Mouse (Mus musculus) regulatory T cell (primary cell): ENCODE results near the gene Chpf.

Experiments used
- in situ Hi-C: fragments of 300-600 bp; cut with MboI, MseI; formaldehyde crosslinking; loops from one replicate; pipeline ENCODE4 v1.15.1; 2025; ENCODE audit warnings: high pct_unique_total_duplicates

Gene Chpf

DNA sequence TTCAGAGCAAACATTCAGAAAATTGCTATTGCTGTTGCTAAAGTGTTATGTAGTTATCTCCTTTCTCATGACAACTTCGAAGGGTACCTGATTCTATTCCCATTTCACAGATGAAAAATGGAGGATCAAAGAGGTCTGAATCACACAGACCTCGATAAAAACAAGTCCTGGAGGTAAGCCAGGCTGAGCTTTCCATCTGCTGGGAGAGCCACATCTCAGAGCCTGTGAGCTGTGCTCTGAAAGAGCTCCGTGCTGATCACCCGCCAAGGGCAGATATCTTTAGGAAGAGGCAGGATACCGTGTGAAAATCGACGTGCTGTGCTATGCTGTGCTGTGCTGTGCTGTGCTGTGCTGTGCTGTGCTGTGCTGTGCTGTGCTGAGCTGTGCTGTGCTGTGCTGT is 18.8 kb downstream of the Chpf start:
- in situ Hi-C loops, result loop anchor here (10.0 kb wide), 1 partner anchor 405 kb away; no protein-coding TSS in a partner anchor

DNA sequence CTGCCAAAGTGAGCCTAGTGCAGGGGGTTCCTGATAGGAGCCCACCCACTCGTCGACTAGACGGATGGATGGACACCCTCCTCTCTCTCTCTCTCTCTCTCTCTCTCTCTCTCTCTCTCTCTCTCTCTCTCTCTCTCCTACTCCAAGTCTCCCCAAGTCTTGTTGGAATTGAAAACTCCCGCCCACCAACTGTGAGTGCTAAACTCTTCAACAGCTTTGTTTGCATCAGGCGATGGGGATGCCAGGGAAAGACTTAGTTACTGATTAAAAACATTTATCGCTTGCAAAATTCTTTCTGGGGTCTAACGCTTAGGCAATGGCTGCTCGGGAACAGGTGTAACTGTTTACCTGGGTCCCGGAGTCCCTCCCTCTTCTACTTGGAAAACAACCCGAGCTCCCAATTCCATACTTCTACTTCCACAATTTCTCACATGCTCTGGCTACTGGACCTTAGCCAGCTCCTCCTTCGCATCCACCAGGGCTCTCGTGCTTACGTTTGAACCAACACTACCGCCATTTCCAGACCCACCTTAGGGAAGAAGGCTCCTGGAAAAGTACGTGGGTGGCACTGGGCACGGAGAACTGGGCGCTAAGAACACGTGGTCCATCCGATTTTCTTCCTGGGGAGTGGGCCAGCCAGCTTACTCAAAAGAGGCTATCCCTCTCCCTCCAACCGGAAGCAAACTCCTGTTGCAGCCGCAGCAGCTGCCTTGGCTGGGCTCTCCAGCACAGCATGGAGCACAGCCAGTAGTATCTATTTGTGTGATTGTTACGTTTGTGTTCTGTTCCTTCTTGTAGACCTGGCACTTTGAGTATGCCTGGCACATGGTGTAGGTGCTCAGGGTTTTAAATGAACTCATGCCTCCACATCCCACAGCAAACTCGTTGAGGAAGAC is 20.1 kb downstream of the Chpf start:
- in situ Hi-C loops, result no loop called here

DNA sequence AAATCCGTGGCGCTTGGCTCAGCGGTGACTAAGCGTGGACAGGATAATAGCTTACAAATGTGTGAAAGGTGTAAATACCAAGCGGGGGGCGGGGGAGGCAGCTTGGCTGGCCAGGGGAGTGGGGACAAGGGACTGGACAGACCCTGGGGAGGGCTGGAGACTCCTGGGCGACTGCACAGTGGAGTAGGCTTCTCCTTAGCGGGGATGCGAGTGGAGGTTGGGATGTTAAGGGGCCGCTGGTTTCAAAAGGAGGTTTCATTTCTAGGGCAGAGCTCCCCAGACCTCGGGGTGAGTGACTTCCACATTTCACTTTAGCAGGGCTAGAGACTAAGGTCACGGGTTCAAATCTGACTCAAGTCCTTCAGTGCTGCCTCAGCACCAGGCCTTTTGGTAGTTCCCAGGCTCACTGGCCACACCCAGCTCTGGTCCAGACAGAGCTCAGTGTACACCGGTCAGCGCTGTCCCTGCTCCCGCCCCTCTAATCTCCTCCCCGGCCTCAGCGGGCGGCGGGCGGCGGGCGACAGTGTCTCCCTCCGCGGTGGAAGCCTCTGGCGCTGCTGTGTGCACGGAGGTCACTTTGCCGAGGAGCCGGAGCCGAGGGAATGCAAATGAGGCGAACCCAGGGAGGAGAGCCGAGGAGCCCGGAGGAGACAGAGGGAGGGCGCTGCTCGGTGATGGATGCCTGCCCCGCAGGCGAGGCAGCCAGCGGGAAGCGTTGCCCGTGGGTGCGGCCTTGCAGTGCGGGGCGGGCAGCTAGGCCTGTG is 20.9 kb downstream of the Chpf start:
- in situ Hi-C loops, result no loop called here

DNA sequence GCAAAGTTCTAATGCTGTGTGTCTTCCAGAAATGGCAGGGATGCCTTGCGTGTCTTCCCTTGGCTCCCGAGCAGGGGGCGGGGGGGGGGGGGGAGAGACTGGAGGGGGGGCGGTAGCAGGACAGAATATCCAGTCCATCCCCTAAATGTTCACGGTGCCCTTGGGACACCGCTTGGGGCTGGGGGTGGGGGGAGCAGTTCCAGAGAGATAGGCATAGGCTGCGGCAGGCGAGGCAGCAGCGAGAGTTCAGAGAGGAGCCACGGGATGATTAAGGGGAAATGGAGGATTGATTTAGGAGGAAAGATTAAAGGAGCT is 21.4 kb downstream of the Chpf start:
- in situ Hi-C loops, result no loop called here

DNA sequence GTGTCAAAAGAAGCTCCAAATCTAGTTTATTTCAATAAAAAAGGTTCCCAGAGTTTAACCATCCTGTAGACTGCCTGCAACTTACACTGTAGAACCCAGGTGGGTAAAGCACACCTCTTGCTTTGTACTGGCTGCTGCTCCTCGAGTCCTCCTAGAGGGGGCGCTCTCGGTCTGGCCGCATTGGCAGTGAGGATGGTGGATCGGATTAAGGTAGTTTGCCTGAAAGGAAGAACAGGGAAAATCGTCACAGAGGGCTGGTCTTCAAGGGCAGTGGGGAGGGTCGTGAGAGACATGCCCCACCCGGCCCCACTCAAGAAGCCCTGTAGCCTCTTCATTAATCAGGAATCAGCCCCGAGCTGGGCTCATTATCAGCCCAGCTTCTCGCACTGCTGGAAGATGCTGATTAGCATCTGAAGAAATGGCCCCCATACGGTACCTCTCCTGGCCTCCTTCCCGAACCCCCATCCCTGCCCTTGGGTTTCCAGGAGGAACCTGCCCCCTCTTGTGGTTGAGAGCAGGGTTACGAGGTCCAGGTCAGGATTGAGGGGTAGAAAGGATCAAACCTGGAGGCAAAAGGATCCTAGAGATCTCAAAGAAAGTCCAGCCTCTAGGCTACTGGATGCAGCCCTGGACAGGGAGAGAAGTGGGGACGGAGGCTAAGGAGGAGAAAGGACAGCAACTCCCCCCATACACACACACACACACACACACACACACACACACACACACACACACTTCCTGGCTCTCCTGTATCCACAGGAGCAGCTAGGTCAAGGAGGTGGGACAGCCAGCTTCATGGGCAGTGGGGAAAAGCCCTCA is 22.2 kb downstream of the Chpf start:
- in situ Hi-C loops, result no loop called here

DNA sequence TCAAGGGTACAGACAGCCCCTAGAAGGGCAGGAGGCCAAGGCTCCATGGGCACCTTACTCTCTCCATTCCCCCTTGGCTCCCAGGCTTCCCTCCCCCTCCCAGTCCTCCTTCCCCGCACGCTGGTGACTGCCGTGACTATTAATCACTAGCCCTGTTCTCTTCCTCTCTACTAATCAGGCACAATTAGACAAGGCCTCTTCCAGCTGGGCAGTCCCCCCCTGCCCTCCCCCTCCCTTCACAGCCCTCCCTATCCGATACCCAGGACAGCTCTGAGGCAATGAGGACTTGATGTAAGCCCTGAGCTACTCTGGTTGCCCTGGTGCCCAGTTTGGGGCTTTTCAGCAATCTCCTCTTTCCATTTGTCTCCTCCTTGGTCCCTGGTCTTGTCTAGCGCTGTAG is 23.2 kb downstream of the Chpf start:
- in situ Hi-C loops, result no loop called here

DNA sequence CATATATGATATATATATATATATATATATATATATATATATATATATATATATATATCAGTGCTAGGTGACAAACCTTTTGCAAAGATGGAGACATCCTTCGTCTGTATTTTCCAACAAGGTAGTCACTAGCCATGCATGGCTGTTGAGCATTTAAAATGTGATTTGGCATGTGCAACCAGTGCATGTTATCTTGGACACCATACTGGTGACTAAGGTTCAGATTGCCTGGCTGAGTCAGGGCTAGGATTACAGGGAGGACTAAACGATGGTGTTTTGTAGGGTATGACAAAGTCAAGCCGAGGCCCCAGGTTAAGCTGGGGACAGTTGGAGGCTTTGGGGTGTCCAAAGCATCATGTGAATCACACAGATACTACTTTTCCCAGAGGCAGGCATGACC is 23.7 kb downstream of the Chpf start:
- in situ Hi-C loops, result no loop called here

DNA sequence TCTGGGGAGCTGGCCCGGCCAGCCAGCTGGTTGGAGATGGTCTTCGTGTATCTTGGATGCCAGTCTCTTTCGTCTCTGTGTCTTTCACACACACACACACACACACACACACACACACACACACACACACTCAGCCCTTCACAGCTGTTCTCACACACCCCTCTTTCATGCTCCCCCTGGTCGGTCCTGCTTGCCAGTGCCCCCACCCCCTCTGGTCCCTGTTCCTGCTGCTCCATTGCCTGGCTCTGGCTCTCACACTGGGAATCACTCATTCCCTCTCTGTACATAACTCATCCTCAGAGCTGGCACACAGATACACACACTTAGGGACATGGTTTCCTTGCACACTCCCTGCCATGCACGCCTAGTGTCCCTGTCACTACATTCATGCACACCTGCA is 27.2 kb downstream of the Chpf start:
- in situ Hi-C loops, result no loop called here

DNA sequence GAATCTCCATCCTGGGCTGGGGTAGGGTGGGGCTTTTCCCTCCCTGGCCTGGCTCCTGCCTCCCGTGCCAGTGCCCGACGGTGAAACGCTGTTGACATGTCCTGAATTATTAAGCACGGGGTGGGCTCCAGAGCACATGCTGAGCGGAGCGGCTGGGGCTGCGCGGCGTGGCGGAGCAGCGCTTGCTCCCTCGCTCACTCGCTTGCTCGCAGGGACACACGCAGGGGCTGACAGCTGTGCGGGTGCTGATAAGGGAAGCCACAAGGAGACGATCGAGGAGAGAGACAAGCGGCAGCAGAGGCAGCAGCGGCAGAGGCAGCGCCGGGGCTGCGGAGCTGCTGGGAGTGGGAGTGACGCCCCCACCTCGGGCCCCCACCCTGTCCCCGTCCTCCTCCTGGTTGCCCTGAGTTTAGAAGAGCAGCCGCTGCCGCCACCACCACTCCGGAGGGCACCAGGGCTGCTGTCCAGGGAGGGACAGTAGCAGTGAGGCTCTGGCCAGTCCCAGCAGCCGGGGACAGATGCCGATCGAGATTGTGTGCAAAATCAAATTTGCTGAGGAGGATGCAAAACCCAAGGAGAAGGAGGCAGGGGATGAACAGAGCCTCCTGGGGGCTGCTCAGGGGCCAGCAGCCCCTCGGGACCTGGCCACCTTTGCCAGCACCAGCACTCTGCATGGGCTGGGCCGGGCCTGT is 28.6 kb downstream of the Chpf start, which contains the start of gene Asic4:
Asic4 (plus strand) TSS at position 123 of the 692 bp plus-strand sequence.
- in situ Hi-C loops, result no loop called here

DNA sequence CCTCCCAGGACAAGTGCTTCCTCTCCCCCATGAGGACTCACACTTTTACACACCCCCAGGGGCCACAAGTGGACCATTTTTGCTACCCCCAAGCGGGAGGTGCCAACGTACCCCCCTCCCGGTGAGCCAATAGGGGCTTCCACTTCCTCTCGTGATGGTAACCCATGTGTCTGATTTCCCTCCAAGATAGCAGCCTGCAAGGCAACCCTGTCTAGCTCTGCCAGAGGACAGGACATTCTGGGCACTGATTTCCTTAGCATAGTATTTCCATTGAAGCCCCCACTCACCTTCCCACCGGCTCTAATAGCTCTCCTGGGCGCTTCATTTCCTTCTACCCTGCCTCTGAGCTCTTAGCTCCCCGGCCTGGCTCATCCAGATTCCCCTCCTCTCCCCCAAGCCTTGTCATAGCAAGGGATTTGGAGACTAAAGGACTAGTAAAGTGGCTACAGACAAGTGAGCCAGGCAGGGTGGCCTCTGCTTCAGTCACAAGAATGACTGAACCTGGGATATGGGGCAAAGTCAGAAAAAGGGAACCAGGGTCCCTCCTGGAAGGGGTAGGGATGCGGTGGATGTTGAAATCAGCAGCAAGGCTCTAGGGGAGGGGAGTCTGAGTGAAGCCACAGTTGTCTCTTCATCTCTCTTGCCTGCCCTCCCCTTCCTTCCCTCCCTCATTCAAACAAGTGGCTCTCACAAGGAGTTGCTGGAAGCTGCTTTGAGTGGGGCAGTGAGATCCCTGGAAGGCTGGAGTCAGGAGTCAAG is 29.6 kb downstream of the Chpf start:
- in situ Hi-C loops, result no loop called here

DNA sequence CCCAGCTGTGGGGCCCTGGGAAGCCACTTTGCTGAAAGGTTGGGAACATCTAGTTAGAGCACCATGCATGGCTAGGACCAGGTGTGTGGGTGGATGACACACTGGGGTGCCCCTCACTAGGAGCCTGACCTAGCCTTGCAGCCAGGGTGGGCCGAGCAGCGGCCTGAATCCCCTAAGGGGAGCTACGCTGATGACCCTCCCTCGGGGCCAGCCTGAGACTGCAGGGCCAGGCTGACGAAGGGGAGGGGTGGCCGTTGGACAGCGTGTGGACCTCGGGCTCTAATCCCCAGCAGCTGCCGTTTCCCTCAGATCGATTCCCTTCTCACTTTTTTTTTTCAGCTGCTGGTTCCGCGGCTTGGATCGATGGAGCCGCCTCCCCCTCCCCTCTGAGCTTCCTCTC is 30.2 kb downstream of the Chpf start:
- in situ Hi-C loops, result no loop called here

DNA sequence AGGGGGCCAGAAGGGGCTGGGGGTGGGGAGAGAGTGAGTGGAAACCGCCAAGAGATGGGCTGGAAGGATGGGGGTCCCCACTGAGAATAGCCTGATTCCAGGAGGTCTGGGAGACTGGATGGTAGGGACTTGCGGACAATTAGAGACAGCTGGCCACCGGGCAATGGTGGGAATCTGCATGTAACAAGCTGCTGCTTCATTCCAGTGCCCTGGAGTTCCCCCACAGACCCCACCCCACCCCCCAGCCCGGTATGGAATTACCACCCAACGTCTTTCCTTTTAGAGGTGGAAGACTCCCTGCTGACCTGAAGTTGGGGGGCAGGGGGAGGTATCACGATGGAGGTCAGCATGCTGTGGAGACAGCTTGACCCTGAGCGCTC is 31.1 kb downstream of the Chpf start:
- in situ Hi-C loops, result no loop called here

DNA sequence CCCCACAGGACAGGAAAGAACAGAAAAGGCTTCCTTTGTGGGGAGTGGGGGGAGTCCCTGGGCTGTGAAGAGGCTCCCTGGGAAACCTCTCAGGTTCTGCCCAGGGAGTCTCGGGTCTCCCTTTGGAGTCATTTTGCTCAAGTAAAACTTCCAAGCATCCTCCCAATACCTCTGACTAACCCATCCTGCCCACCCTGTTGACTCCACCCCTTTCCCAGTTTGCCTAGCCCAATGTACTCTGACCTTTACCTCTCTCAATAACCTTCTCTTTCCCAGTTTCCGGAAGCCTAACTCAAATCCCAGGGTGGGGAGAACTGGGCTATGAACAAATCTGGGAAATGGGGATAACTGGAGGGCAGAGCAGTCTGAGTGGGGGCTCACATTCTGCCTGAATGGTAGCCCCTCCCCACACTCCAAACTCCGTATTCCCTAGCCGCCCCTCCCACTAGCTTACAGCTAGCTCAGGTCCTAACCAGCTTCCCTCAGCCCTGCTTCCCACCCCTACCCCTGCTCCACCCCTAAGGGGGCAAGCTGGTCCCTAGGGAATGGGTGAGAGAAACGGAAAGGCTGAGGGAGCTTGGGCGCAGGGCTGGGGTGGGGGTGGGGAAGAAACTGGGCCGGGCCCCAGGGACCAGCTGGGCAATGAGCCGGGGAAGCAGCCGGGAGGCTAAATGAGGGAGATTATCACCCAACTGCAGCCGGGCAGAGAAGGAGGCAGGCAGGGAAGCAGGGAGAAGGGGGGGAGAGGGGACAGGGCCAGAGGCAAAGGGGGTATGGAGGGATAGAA is 31.6 kb downstream of the Chpf start:
- in situ Hi-C loops, result no loop called here

DNA sequence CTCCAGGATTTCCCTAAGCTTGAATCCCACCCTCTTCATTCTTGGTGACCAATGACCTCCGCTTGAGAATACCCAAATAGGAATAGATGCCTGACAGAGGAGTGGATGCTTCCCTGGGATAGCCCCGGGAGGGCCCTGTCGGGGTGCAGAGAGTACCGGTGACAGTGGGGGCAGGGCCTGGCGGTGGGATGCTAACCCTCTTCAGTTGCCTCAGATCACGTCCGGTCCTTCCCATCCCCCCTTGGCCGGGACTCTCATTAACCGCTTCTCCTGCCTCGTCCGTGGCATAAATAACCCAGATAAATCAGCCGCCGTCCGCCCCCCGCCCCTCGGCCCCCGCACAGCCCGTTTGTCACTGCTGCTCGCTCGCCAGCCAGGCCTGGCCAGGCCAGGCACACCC is 32.5 kb downstream of the Chpf start:
- in situ Hi-C loops, result no loop called here

DNA sequence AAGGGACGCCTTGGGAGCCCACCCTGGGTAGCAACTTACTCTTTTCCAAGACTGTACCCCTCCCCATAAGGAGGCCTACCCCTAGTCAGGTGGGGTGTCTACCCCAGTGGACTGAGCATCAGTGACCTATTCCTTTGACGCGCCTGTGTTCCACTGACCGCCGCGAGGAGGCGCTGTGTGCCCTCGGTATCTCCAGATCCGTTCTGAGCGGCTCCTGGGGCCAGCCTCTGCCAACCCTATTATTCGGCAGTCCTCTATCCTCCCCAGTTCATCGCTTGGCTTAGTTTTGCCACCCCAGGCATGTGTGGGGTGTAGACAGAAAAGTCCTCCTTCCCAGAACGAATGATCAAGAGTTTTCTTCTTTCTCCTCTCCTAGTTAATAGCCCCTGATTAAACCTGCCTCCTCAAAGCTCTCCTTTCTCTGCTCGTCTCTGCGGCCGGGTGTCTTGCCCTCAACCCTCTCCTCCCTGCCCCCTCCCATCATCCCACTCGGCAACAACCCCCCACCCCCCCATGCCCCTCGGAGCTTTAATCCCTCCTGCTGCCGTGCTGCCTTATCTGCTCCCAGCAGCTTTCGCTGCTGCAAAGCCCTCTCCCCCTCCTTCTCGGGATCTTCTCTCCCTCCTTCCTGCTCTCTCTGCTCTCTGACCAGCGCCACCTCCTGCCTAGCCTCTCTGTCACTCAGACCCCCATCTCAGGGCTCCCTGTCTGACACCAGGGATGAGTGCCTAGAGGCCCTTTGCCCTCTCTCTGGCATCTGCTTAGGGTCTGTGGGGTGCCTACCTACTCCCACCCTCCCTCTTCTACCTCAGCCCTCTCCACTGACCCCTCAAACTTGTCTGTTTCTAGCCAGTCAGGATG is 33.1 kb downstream of the Chpf start:
- in situ Hi-C loops, result no loop called here

DNA sequence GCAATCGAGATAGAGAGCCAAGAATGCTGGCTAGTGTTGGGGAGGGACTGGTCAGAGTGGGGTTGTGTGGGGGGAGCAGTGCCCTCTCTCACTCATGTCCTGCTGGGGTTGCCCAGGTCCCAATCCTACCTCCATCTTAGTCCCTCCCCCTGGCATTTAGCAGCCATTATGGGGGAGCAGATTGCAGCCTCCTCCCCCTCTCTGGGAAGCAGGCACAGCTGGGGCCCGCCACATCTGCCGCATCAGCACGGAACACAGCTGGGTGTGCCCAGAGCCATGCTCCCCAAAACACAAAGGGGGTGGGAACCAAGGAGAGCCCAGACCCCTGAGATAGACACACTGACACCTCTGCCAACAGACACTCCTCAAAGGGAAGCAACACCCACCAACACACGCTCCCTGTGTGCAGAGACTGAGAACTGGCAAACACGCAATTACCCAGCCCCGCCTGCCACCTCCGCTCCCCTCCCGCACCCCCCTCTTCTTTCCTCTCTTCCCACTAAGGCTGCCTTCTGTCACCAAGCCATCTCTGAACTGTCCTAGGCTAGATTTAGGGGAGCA is 33.9 kb downstream of the Chpf start:
- in situ Hi-C loops, result no loop called here

DNA sequence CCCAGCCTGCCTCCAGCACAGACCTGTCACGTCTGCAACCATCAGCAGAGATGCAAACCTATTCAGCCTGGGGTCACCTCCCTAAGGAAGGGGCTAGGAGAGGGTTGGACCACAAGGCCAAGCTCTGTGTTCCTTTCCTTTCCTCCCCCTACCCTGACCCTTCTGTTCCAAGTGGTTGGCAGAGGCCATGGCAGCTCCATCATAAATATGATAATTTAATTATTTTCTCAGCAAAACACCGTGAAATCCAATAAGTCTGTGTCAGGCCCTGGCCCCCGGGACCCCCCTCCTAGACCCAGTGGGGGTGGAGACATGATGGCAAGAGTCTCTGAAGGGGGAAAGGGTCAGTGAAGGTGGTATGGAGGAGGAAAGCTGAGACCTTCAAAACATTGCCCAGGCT is 34.9 kb downstream of the Chpf start:
- in situ Hi-C loops, result no loop called here

DNA sequence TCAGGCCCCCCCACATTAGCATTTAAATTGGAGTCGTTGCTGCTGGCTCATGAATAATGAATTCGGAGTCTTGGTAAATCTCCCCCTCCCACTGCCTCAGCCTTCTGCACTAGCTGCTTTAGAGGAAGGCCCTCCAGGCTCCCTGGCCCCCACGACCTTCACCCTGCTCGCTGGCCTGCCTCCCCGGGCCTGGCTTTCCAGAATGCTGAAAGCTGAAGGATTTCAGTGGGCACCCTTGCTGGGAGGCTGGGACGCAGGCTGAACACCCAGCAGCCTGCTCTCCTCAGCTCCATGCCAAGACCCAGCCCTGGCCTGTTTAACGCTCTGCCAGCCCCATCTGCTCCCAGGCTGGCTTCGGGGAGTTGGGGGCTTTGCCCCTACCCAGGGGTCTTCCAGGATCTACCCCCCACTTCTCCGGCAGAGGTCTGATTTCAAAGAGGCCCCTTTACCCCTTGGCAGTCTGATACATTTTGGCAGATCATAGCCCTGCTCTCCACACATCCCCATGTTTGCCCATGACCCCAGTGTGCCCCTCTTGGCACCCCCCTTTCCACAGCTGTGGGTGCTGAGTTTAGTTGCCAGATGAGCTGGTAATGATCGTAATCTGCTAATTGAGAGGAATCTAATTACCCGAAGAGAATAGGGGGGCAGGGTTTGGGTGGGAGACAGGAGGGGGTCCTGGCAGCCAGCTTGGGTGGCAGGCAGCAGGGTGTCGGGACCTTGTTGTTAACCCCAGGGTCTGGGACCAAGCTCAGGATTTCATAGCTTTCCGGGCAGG is 35.7 kb downstream of the Chpf start:
- in situ Hi-C loops, result no loop called here
